Mouse (Mus musculus) stomach, embryonic 16.5 days (tissue): ENCODE data around the gene Tnfrsf11a. TPM values are rescaled to one million over a fixed set of nuclear protein-coding genes. Genes with fewer than 3 reads are reported as not detected.
A peak's percentile ranks its signal among the peaks of the same experiment; 100 is the strongest.

Source experiments
- ATAC-seq: fragments of 200-750 bp; cut with Nextera tagmentation; 2 replicates; pipeline ENCODE4 v1.8.0; 2017; ENCODE audit warnings: moderate number of reproducible peaks, moderate TSS enrichment; ENCODE audit not compliant: insufficient read depth, low FRiP score
- H3K27ac ChIP-seq: fragments of 300-500 bp; sonication (generic); 2 replicates; pipeline ENCODE4 v1.5.1; 2014; ENCODE audit warnings: low read length
- H3K27me3 ChIP-seq: fragments of 300-500 bp; sonication (generic); 2 replicates; pipeline ENCODE4 v1.6.1; 2014; ENCODE audit warnings: low read length, control low read depth, mixed read lengths; ENCODE audit not compliant: control insufficient read depth, insufficient read depth
- H3K36me3 ChIP-seq: fragments of 300-500 bp; sonication (generic); 2 replicates; pipeline ENCODE4 v1.6.1; 2014; ENCODE audit warnings: low read length; ENCODE audit not compliant: control insufficient read depth, insufficient read depth
- H3K4me1 ChIP-seq: fragments of 300-500 bp; sonication (generic); 2 replicates; pipeline ENCODE4 v1.6.1; 2014; ENCODE audit warnings: low read length, control low read depth, mixed read lengths; ENCODE audit not compliant: control insufficient read depth, insufficient read depth
- H3K4me2 ChIP-seq: fragments of 300-500 bp; sonication (generic); 2 replicates; pipeline ENCODE4 v1.6.1; 2014; ENCODE audit warnings: low read depth, low read length, mixed read lengths
- H3K4me3 ChIP-seq: fragments of 300-500 bp; sonication (generic); replicated peaks from 2 replicates; pipeline ENCODE4 v1.5.1; 2014; ENCODE audit warnings: mild to moderate bottlenecking, low read length
- H3K9ac ChIP-seq: fragments of 300-500 bp; sonication (generic); 2 replicates; pipeline ENCODE4 v1.6.1; 2014; ENCODE audit warnings: low read length
- H3K9me3 ChIP-seq: fragments of 300-500 bp; sonication (generic); replicated peaks from 2 replicates; pipeline ENCODE4 v1.6.1; 2016; ENCODE audit warnings: low read length, control low read depth; ENCODE audit not compliant: control insufficient read depth
- WGBS: fragments of 180-500 bp; shearing (Covaris S2); extraction: QIAGEN DNeasy Blood & Tissue Kit; methylation state at CpG from one replicate; pipeline ENCODE4 v1.1.7; 2014; 5-methylcytosine and 5-hydroxymethylcytosine counted together
- polyA plus RNA-seq: library from polyadenylated mRNA; unstranded; fragments of >200 nt; fragmentation: Nextera tagmentation; extraction: Ambion mirVana; gene quantifications from 2 replicates; pipeline ENCODE4 v1.2.1, GENCODE M21; 2015

The Tnfrsf11a gene
- polyA plus RNA-seq, 1 experiment from 2014 or later, result 1.8 TPM

GRCm38 (mm10) chr1:105780079-105780456, 450 bp upstream of the Tnfrsf11a start:
- peaks cover 13% of the 10 kb centered on the region for H3K4me1 ChIP-seq
- peak overlapping the region; percentile 75 for H3K4me3 ChIP-seq
- ATAC-seq, result no peak; the same call in 1 of the 2 replicates
- H3K36me3 ChIP-seq, result no peaks in the 10 kb centered on the region
- H3K27me3 ChIP-seq, result peaks cover 4% of the 10 kb centered on the region; the same call in 1 of the 2 replicates
- no peaks in the 10 kb centered on the region for H3K9me3 ChIP-seq
- peak overlapping the region; percentile 85 for H3K9ac ChIP-seq
- H3K4me2 ChIP-seq, result peak overlapping the region; percentile 93
- no peak overlapping the region for H3K27ac ChIP-seq
- 33% methylated on average over 12 of the region's 12 CpGs for WGBS

DNA sequence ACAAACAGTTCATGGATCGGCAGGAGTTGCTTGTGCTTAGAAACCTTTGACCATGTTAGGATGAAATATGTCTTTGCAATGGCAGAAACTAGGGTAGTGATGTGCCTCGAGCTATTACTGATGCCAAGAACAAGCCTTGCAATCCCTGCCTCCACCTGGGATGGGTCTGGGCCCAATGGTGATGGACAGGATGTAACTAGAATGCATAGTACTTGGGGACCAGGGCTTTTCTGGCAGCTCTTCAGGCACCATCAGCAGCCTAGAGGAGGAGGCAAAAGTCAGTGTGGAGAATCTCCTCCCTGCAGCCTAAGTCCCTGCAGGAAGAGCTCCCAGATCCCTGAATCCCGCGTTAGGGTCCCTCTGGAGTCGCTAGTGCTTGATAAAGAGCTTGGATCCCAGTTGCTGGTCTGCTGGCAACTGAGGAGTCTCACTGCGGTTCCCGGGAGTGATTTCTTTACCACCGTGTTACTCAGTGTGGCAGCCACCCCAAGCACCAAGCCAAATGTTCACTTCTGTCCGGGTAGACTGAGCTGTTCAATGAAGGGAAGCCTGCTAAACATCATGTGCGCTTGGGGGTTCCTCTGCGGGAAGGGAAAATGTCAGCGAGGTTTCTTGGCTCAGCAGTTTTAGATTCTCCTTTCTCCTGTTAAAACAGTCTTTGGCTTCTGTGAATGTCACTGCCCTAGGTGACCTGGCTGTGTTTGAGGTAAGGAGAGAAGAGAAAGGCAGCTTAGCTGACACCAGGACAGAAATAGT, 1.1 kb downstream of the Tnfrsf11a start:
- H3K27ac ChIP-seq, result no peak overlapping the region
- H3K9ac ChIP-seq, result peak overlapping the region; percentile 85

GRCm38 (mm10) chr1:105784257-105785016, 3.9 kb downstream of the Tnfrsf11a start:
- WGBS, result 61% methylated on average over 5 of the region's 5 CpGs
- Histone ChIP-seq H3K4me1 (peaks cover 19% of the 10 kb centered on the region), H3K27ac (peak overlapping the region; percentile 79), H3K9me3 (no peaks in the 10 kb centered on the region), H3K27me3 (peaks cover 4% of the 10 kb centered on the region; the same call in 1 of the 2 replicates), H3K4me3 (no peak overlapping the region), H3K4me2 (no peak overlapping the region), H3K36me3 (no peaks in the 10 kb centered on the region), H3K9ac (no peak overlapping the region)
- no peak for ATAC-seq

More for the DNA sequence above, 1.1 kb downstream of the Tnfrsf11a start:
- 37% methylated on average over 12 of the region's 12 CpGs for WGBS
- no peak for ATAC-seq
- H3K27me3 ChIP-seq, result peaks cover 4% of the 10 kb centered on the region; the same call in 1 of the 2 replicates
- peaks cover 17% of the 10 kb centered on the region for H3K4me1 ChIP-seq
- no peaks in the 10 kb centered on the region for H3K9me3 ChIP-seq
- peak overlapping the region; percentile 75 for H3K4me3 ChIP-seq
- no peaks in the 10 kb centered on the region for H3K36me3 ChIP-seq
- peak overlapping the region; percentile 93 for H3K4me2 ChIP-seq

- Histone ChIP-seq H3K9me3 (no peaks in the 10 kb centered on the region), H3K27me3 (no peaks in the 10 kb centered on the region), H3K9ac (peak overlapping the region; percentile 8; the same call in 1 of the 2 replicates), H3K36me3 (no peaks in the 10 kb centered on the region), H3K27ac (peak overlapping the region; percentile 79), H3K4me3 (no peak overlapping the region), H3K4me1 (peaks cover 19% of the 10 kb centered on the region), H3K4me2 (no peak overlapping the region)
- WGBS, result 59% methylated on average over 4 of the region's 4 CpGs
- no peak for ATAC-seq
Observed at GRCm38 (mm10) chr1:105785146-105785545, 4.6 kb downstream of the Tnfrsf11a start.

GRCm38 (mm10) chr1:105786731-105787357, 6.3 kb downstream of the Tnfrsf11a start:
- peak overlapping the region; percentile 65 for H3K27ac ChIP-seq
- no peak overlapping the region for H3K4me3 ChIP-seq
- no peak for ATAC-seq
- no peaks in the 10 kb centered on the region for H3K27me3 ChIP-seq
- 55% methylated on average over 6 of the region's 6 CpGs for WGBS
- H3K36me3 ChIP-seq, result no peaks in the 10 kb centered on the region
- H3K4me2 ChIP-seq, result no peak overlapping the region
- H3K4me1 ChIP-seq, result peaks cover 9% of the 10 kb centered on the region
- 0 out of 2 replicates have a peak overlapping the region, but pooled peaks have one; percentile 8 for H3K9ac ChIP-seq
- no peaks in the 10 kb centered on the region for H3K9me3 ChIP-seq

DNA sequence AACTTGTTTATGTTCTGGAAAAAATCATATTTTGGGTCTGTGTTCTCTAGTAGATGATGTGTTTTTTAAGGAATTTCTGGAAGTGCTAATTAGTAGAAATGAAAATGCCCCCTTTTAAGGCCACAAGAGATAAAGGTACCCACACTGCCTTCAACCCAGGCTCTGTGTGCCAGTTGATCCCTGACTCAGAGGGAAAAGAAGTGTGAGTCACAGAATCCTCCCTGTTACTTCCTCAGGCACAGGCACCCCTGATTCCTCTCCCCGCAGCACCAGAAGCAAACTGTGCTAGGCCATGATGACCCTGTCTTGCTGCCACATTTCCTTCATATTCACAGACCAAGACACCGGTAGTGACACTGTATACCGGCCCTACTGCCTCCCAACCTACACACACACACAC, 9.6 kb downstream of the Tnfrsf11a start:
- no peak for ATAC-seq
- Histone ChIP-seq H3K4me1 (peaks cover 6% of the 10 kb centered on the region), H3K9me3 (no peaks in the 10 kb centered on the region), H3K36me3 (no peaks in the 10 kb centered on the region), H3K9ac (no peak overlapping the region), H3K27me3 (no peaks in the 10 kb centered on the region), H3K27ac (no peak overlapping the region), H3K4me3 (no peak overlapping the region), H3K4me2 (no peak overlapping the region)
- WGBS, result 77% methylated on average over 3 of the region's 3 CpGs

GRCm38 (mm10) chr1:105794670-105795069, 14.2 kb downstream of the Tnfrsf11a start:
- H3K4me2 ChIP-seq, result no peak overlapping the region
- H3K27me3 ChIP-seq, result no peaks in the 10 kb centered on the region
- H3K27ac ChIP-seq, result no peak overlapping the region
- no peaks in the 10 kb centered on the region for H3K9me3 ChIP-seq
- no peak overlapping the region for H3K4me3 ChIP-seq
- ATAC-seq, result no peak
- no peaks in the 10 kb centered on the region for H3K4me1 ChIP-seq
- no peaks in the 10 kb centered on the region for H3K36me3 ChIP-seq
- H3K9ac ChIP-seq, result no peak overlapping the region
- WGBS, result 84% methylated on average over 6 of the region's 6 CpGs

GRCm38 (mm10) chr1:105795705-105796104, 15.2 kb downstream of the Tnfrsf11a start:
- H3K36me3 ChIP-seq, result no peaks in the 10 kb centered on the region
- ATAC-seq, result no peak
- no peaks in the 10 kb centered on the region for H3K27me3 ChIP-seq
- H3K4me3 ChIP-seq, result no peak overlapping the region
- WGBS, result 83% methylated on average over 4 of the region's 4 CpGs
- no peak overlapping the region for H3K9ac ChIP-seq
- no peaks in the 10 kb centered on the region for H3K4me1 ChIP-seq
- H3K27ac ChIP-seq, result no peak overlapping the region
- H3K9me3 ChIP-seq, result no peaks in the 10 kb centered on the region
- no peak overlapping the region for H3K4me2 ChIP-seq

- Histone ChIP-seq H3K27me3 (no peaks in the 10 kb centered on the region), H3K4me1 (no peaks in the 10 kb centered on the region), H3K9ac (no peak overlapping the region), H3K4me3 (no peak overlapping the region), H3K4me2 (no peak overlapping the region), H3K36me3 (no peaks in the 10 kb centered on the region), H3K9me3 (no peaks in the 10 kb centered on the region), H3K27ac (no peak overlapping the region)
- 84% methylated on average over 6 of the region's 6 CpGs for WGBS
- no peak for ATAC-seq
Observed at GRCm38 (mm10) chr1:105800570-105800969, 20.1 kb downstream of the Tnfrsf11a start.
